Mouse (Mus musculus) heart, embryonic 12.5 days (tissue): Measurements from ENCODE around the gene Trpm3. TPM values are rescaled to one million over a fixed set of nuclear protein-coding genes. Genes with fewer than 3 reads are reported as not detected.

Source experiments
- ATAC-seq: fragments of 200-750 bp; cut with Nextera tagmentation; 2 replicates; pipeline ENCODE4 v1.8.0; 2017; ENCODE audit warnings: moderate TSS enrichment, moderate library complexity; ENCODE audit not compliant: insufficient number of reproducible peaks, low FRiP score
- H3K27ac ChIP-seq: fragments of 300-500 bp; sonication (generic); 2 replicates; pipeline ENCODE4 v1.5.1; 2016; ENCODE audit warnings: mild to moderate bottlenecking, moderate library complexity; ENCODE audit not compliant: poor library complexity, severe bottlenecking
- H3K27me3 ChIP-seq: fragments of 300-500 bp; sonication (generic); replicated peaks from 2 replicates; pipeline ENCODE4 v1.6.1; 2016; ENCODE audit warnings: mild to moderate bottlenecking, moderate library complexity
- H3K36me3 ChIP-seq: fragments of 300-500 bp; sonication (generic); 2 replicates; pipeline ENCODE4 v1.6.1; 2016; ENCODE audit warnings: mild to moderate bottlenecking, moderate library complexity
- H3K4me1 ChIP-seq: fragments of 300-500 bp; sonication (generic); replicated peaks from 2 replicates; pipeline ENCODE4 v1.6.1; 2016; ENCODE audit warnings: mild to moderate bottlenecking
- H3K4me2 ChIP-seq: fragments of 300-500 bp; sonication (generic); 2 replicates; pipeline ENCODE4 v1.6.1; 2016; ENCODE audit warnings: mild to moderate bottlenecking, moderate library complexity
- H3K4me3 ChIP-seq: fragments of 300-500 bp; sonication (generic); 2 replicates; pipeline ENCODE4 v1.5.1; 2016; ENCODE audit warnings: mild to moderate bottlenecking
- H3K9ac ChIP-seq: fragments of 300-500 bp; sonication (generic); 2 replicates; pipeline ENCODE4 v1.6.1; 2016; ENCODE audit warnings: mild to moderate bottlenecking, moderate library complexity
- H3K9me3 ChIP-seq: fragments of 300-500 bp; sonication (generic); replicated peaks from 2 replicates; pipeline ENCODE4 v1.6.1; 2016; ENCODE audit warnings: mild to moderate bottlenecking, moderate library complexity
- WGBS: fragments of 180-500 bp; shearing (Covaris S2); methylation state at CpG from one replicate; pipeline ENCODE4 v1.1.7; 2016; 5-methylcytosine and 5-hydroxymethylcytosine counted together
- polyA plus RNA-seq: library from polyadenylated mRNA; unstranded; fragments of >200 nt; fragmentation: Nextera tagmentation; extraction: Ambion mirVana; gene quantifications from 2 replicates; pipeline ENCODE4 v1.2.1, GENCODE M21; 2016

Trpm3 gene
- polyA plus RNA-seq, 1 experiment from 2014 or later, result 1.0 TPM

DNA sequence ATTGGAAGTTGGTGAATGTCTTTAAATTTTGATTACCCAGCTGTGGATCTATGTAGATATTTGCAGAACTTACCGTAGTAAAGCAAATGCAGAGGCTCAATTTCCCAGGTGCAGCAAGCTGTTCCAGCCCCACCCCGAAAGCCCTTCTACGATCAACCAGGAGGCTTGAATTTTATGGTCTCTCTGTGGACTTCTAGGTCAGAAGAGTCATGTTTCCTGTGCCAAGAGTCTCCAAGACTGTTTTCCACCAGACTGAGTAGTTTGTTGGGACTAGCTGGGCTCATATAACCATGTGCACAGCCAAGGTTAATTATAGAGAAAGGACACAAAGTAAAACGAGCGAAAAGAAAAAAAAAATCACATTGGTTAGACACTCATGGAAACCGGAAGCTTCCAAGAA lies 364.6 kb downstream of the Trpm3 start:
- Histone ChIP-seq H3K9me3 (no peaks in the 10 kb centered on the region), H3K9ac (no peak overlapping the region), H3K4me3 (no peak overlapping the region), H3K27me3 (no peaks in the 10 kb centered on the region), H3K27ac (no peak overlapping the region), H3K4me1 (no peaks in the 10 kb centered on the region), H3K4me2 (no peak overlapping the region), H3K36me3 (no peaks in the 10 kb centered on the region)
- ATAC-seq, result no peak
- 85% methylated on average over 6 of the region's 6 CpGs for WGBS

DNA sequence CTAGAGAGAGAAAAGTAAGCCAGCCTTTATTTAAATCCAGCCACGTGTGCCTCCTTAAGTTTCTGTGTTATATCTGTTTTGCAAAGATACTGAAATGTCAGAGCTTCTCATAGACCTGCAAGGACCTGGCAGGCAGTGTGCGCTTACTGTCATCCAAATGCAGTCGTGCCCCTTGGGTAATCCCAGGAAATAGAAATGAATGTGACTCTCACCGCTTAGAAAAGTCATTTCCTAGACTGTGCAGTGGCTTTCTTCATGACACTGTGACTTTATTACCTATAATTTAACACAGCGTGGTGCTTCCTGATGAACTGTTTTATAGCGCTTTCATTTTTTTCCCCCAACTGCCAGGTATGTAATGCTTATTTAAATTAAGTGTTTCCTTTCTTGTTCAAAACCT lies 379.7 kb downstream of the Trpm3 start:
- WGBS, result 73% methylated on average over 6 of the region's 6 CpGs
- Histone ChIP-seq H3K4me1 (no peaks in the 10 kb centered on the region), H3K36me3 (no peaks in the 10 kb centered on the region), H3K27me3 (no peaks in the 10 kb centered on the region), H3K27ac (no peak overlapping the region), H3K9ac (no peak overlapping the region), H3K9me3 (no peaks in the 10 kb centered on the region), H3K4me2 (no peak overlapping the region), H3K4me3 (no peak overlapping the region)
- ATAC-seq, result no peak

GRCm38 (mm10) chr19:22527944-22528343 lies 389.1 kb downstream of the Trpm3 start:
- no peaks in the 10 kb centered on the region for H3K4me1 ChIP-seq
- no peaks in the 10 kb centered on the region for H3K36me3 ChIP-seq
- no peak overlapping the region for H3K27ac ChIP-seq
- H3K9ac ChIP-seq, result no peak overlapping the region
- no peak overlapping the region for H3K4me2 ChIP-seq
- ATAC-seq, result no peak
- H3K4me3 ChIP-seq, result no peak overlapping the region
- H3K9me3 ChIP-seq, result no peaks in the 10 kb centered on the region
- H3K27me3 ChIP-seq, result no peaks in the 10 kb centered on the region

GRCm38 (mm10) chr19:22542990-22543709 lies 404.3 kb downstream of the Trpm3 start:
- no peak overlapping the region for H3K4me3 ChIP-seq
- H3K4me1 ChIP-seq, result no peaks in the 10 kb centered on the region
- H3K27ac ChIP-seq, result no peak overlapping the region
- no peaks in the 10 kb centered on the region for H3K27me3 ChIP-seq
- no peak overlapping the region for H3K9ac ChIP-seq
- WGBS, result 79% methylated on average over 6 of the region's 6 CpGs
- no peak for ATAC-seq
- H3K4me2 ChIP-seq, result no peak overlapping the region
- H3K9me3 ChIP-seq, result no peaks in the 10 kb centered on the region
- no peaks in the 10 kb centered on the region for H3K36me3 ChIP-seq

DNA sequence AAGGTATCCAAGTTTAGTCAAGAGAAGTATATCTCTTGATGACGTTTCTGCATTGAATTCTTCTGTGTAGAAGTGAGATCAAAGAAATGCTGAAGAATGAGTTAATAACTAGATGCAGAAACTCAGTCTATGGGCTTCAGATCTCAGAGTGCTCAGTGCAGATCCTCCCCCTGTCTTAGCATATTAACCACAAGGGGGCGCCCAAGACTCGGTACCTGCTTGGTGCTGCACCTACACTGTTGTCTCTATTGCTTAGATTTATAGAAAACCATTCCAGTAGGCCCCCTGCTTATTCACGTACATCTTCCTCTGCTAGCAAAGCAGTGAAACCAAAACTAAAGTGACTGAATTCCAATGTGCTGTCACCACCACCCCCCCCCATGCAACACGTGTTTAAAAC lies 413.3 kb downstream of the Trpm3 start:
- Histone ChIP-seq H3K36me3 (no peaks in the 10 kb centered on the region), H3K9me3 (no peaks in the 10 kb centered on the region), H3K27ac (no peak overlapping the region), H3K27me3 (no peaks in the 10 kb centered on the region), H3K9ac (no peak overlapping the region), H3K4me2 (no peak overlapping the region), H3K4me3 (no peak overlapping the region), H3K4me1 (peaks cover 8% of the 10 kb centered on the region; the same call in 1 of the 2 replicates)
- ATAC-seq, result no peak
- WGBS, result 30% methylated on average over 5 of the region's 5 CpGs

- WGBS, result 9% methylated on average over 7 of the region's 7 CpGs
Measured at GRCm38 (mm10) chr19:22554421-22554941, 415.6 kb downstream of the Trpm3 start.

DNA sequence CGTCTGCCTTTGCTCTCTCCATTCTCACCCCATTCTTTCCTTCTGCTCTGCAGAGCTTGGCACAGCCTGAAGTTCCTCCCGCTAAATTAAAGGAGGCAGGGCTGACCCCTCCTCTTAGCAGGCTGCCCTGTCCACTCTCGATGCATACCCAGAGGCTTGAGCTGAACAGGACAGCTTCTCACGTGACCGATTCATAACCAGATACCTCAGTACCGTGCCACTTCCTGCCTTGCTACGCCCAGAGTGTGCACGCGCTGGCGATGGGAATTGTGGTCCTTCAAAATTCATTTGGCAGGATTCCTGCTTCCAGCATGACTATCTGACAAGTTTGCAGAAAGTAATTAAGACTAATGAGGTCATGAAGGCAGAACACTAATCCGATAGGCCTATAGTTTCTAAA lies 433.6 kb downstream of the Trpm3 start:
- no peaks in the 10 kb centered on the region for H3K9me3 ChIP-seq
- ATAC-seq, result no peak
- no peak overlapping the region for H3K9ac ChIP-seq
- H3K36me3 ChIP-seq, result no peaks in the 10 kb centered on the region
- no peaks in the 10 kb centered on the region for H3K27me3 ChIP-seq
- 77% methylated on average over 11 of the region's 11 CpGs for WGBS
- no peaks in the 10 kb centered on the region for H3K4me1 ChIP-seq
- no peak overlapping the region for H3K27ac ChIP-seq
- H3K4me2 ChIP-seq, result no peak overlapping the region
- no peak overlapping the region for H3K4me3 ChIP-seq

More at GRCm38 (mm10) chr19:22554421-22554941, 415.6 kb downstream of the Trpm3 start:
- Histone ChIP-seq H3K36me3 (no peaks in the 10 kb centered on the region), H3K9me3 (no peaks in the 10 kb centered on the region), H3K27ac (no peak overlapping the region), H3K27me3 (no peaks in the 10 kb centered on the region), H3K4me1 (peaks cover 8% of the 10 kb centered on the region; the same call in 1 of the 2 replicates), H3K9ac (no peak overlapping the region), H3K4me3 (peak overlapping the region; percentile 7; the same call in 1 of the 2 replicates), H3K4me2 (peak overlapping the region; percentile 60)
- ATAC-seq, result no peak

GRCm38 (mm10) chr19:22572849-22573248 lies 434.0 kb downstream of the Trpm3 start:
- Histone ChIP-seq H3K4me1 (no peaks in the 10 kb centered on the region), H3K4me3 (no peak overlapping the region), H3K4me2 (no peak overlapping the region), H3K27ac (no peak overlapping the region), H3K9me3 (no peaks in the 10 kb centered on the region), H3K36me3 (no peaks in the 10 kb centered on the region), H3K9ac (no peak overlapping the region), H3K27me3 (no peaks in the 10 kb centered on the region)
- no peak for ATAC-seq
- WGBS, result 79% methylated on average over 2 of the region's 2 CpGs

DNA sequence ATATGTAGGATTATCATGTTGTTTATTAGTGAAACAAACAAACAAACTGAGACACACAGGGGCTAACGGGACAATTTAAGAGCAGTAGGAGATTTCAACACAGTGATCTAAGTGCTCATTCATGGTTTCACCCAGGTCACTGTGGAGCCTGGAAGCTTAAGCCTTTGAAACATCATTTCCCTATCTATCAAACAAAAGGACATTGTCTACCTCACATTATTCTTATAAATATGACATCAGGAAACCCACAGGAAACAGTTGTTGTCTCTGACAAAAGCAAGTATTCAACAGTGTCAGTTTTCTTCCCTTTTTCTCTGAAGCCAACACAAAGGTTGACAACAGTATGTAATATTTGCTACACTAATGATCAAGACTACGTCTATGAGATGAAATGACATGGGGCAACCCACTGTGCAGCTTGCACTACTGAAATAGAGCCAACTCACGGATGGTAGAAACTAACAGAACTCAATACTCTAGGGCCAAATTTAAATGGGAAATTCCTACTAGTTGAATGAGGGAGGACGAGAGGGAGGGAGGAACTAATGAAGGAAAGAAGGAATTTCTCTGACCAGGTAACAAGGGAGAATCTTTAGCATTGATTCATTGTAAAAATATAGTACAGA lies 443.4 kb downstream of the Trpm3 start:
- H3K4me3 ChIP-seq, result no peak overlapping the region
- H3K9ac ChIP-seq, result no peak overlapping the region
- H3K36me3 ChIP-seq, result no peaks in the 10 kb centered on the region
- 74% methylated on average over 4 of the region's 4 CpGs for WGBS
- no peak for ATAC-seq
- no peak overlapping the region for H3K4me2 ChIP-seq
- H3K27ac ChIP-seq, result no peak overlapping the region
- H3K4me1 ChIP-seq, result no peaks in the 10 kb centered on the region
- no peaks in the 10 kb centered on the region for H3K9me3 ChIP-seq
- H3K27me3 ChIP-seq, result no peaks in the 10 kb centered on the region

DNA sequence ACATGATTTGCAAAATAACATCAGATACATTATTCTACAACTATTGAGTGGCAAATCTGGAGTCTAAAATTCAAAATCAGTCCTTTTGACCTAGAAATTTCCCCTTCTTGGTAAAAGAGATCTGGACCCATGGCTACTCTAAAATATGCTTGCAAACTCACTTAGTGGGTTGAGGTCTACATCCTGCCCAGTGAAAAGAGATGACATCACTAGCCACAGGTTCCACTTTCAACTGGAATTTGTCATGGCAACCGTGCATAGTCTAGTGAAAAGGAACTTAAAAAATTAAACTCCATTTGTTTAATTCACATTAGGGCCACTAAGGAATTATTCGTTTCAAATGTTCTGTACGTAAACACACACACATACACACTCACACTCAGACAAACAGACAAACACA lies 455.6 kb downstream of the Trpm3 start:
- Histone ChIP-seq H3K27ac (no peak overlapping the region), H3K36me3 (no peaks in the 10 kb centered on the region), H3K4me2 (no peak overlapping the region), H3K4me1 (peaks cover 19% of the 10 kb centered on the region), H3K27me3 (no peaks in the 10 kb centered on the region), H3K9me3 (no peaks in the 10 kb centered on the region), H3K9ac (no peak overlapping the region), H3K4me3 (no peak overlapping the region)
- WGBS, result 86% methylated on average over 3 of the region's 3 CpGs
- no peak for ATAC-seq

GRCm38 (mm10) chr19:22595246-22595645 lies 456.4 kb downstream of the Trpm3 start:
- Histone ChIP-seq H3K4me1 (peaks cover 13% of the 10 kb centered on the region), H3K27me3 (no peaks in the 10 kb centered on the region), H3K9me3 (no peaks in the 10 kb centered on the region), H3K4me2 (no peak overlapping the region), H3K9ac (no peak overlapping the region), H3K36me3 (no peaks in the 10 kb centered on the region), H3K4me3 (no peak overlapping the region), H3K27ac (no peak overlapping the region)
- no peak for ATAC-seq
- WGBS, result 50% methylated on average over 2 of the region's 2 CpGs
